Comparison of ENCODE assay signal across 34 mouse cellular contexts in genomic region chr11:115689137-115689915, GRCm38 (mm10). TPM values are rescaled to one million over a fixed set of nuclear protein-coding genes. Genes with fewer than 3 reads are reported as not detected.
DNase-seq lines count a peak whose midpoint lies in the region; ATAC-seq and TF ChIP-seq lines count a peak whose summit lies in the region.
"Had no signal": no experiment of that assay in that cellular context is flagged by ENCODE, and none has a peak within 500 bp of the region (broad histone marks: within the 10 kb centered on the region; RNA-seq: fewer than 3 reads in every experiment).

No protein-coding gene starts in this region.

- ATAC-seq in liver, postnatal 0 days, result no peak
- ATAC-seq in liver, embryonic 11.5 days (replicated peaks; ENCODE audit: low FRiP score), result no peak
- ATAC-seq in hindbrain, embryonic 12.5 days (ENCODE audit: low FRiP score), result no peak
- ATAC-seq: forebrain, embryonic 13.5 days; forebrain, embryonic 16.5 days; hindbrain, embryonic 16.5 days; intestine, embryonic 15.5 days; Patski had no signal

- 92% methylated on average over 14 of the region's 14 CpGs for WGBS in liver, postnatal 0 days (ENCODE audit: insufficient replicate concordance)
- WGBS in liver, embryonic 11.5 days, result 93% methylated on average over 14 of the region's 14 CpGs
- WGBS in hindbrain, embryonic 12.5 days, result 96% methylated on average over 14 of the region's 14 CpGs

- H3K36me3 ChIP-seq in liver, postnatal 0 days (replicated peaks; ENCODE audit: insufficient read depth, low read length), result peaks cover 18% of the 10 kb centered on the region
- H3K36me3 ChIP-seq in liver, embryonic 11.5 days (ENCODE audit: control insufficient read depth, insufficient read depth, low read length), result peaks cover 5% of the 10 kb centered on the region; the same call in 1 of the 2 replicates
- peaks cover 12% of the 10 kb centered on the region for H3K36me3 ChIP-seq in hindbrain, embryonic 12.5 days

- H3K27me3 ChIP-seq in liver, postnatal 0 days (ENCODE audit: insufficient read depth, low read length), result no peaks in the 10 kb centered on the region
- H3K27me3 ChIP-seq in liver, embryonic 11.5 days (replicated peaks; ENCODE audit: control insufficient read depth, insufficient read depth, low read length), result no peaks in the 10 kb centered on the region
- no peaks in the 10 kb centered on the region for H3K27me3 ChIP-seq in hindbrain, embryonic 12.5 days
- H3K27me3 ChIP-seq: CH12.LX; embryonic facial prominence, embryonic 13.5 days; forebrain, embryonic 13.5 days; heart, embryonic 12.5 days; heart, embryonic 15.5 days; hindbrain, embryonic 13.5 days; intestine, embryonic 15.5 days; Patski had no signal

- no peak for TF ChIP-seq CTCF in liver, postnatal 0 days (IDR thresholded peaks at IDR 0.05; ENCODE audit: low read depth)

- H3K9me3 ChIP-seq in liver, postnatal 0 days (ENCODE audit: low read length), result no peaks in the 10 kb centered on the region
- H3K9me3 ChIP-seq in liver, embryonic 11.5 days (ENCODE audit: control insufficient read depth, low read length), result no peaks in the 10 kb centered on the region
- H3K9me3 ChIP-seq in hindbrain, embryonic 12.5 days (replicated peaks), result no peaks in the 10 kb centered on the region
- H3K9me3 ChIP-seq: embryonic facial prominence, embryonic 10.5 days; embryonic facial prominence, embryonic 13.5 days; forebrain, embryonic 10.5 days; forebrain, embryonic 13.5 days; G1E; heart, embryonic 12.5 days; heart, embryonic 15.5 days; hindbrain, embryonic 13.5 days; intestine, embryonic 15.5 days had no signal

- no peak overlapping the region for H3K9ac ChIP-seq in liver, postnatal 0 days (replicated peaks)
- no peak overlapping the region for H3K9ac ChIP-seq in liver, embryonic 11.5 days (ENCODE audit: low read depth, low read length)
- no peak overlapping the region for H3K9ac ChIP-seq in hindbrain, embryonic 12.5 days
- H3K9ac ChIP-seq: embryonic facial prominence, embryonic 13.5 days; forebrain, embryonic 13.5 days; heart, embryonic 12.5 days; heart, embryonic 15.5 days; hindbrain, embryonic 13.5 days; intestine, embryonic 15.5 days had no signal

- DNase-seq in heart, adult 11 months, result peak; percentile 84
- no peak for DNase-seq in heart, adult 8-10 months (ENCODE audit: low spot score)
- DNase-seq in liver, postnatal 0 days, result no peak
- no peak for DNase-seq in liver, embryonic 11.5 days (ENCODE audit: low spot score)
- peak; percentile 69 for DNase-seq in R1 (ENCODE audit: low read depth, low spot score)
- DNase-seq in ovary, postnatal 36 days (ENCODE audit: low spot score), result no peak
- DNase-seq: adrenal gland, postnatal 10 days; adrenal gland, postnatal 36 days; B cell, adult 2 months; cerebellum, adult 2 months; cerebellum, postnatal 10 days; cerebellum, postnatal 36 days; embryo, embryonic 11 days; gastrocnemius, postnatal 10 days; gastrocnemius, postnatal 36 days; heart, adult 18-20 months; heart, postnatal 14 days; kidney, adult 18-20 months; kidney, adult 9 months had no signal

- no peak overlapping the region for H3K4me3 ChIP-seq in liver, postnatal 0 days (ENCODE audit: low read depth, low read length)
- H3K4me3 ChIP-seq in liver, embryonic 11.5 days (ENCODE audit: low read depth, low read length), result no peak overlapping the region
- H3K4me3 ChIP-seq in hindbrain, embryonic 12.5 days, result no peak overlapping the region
- H3K4me3 ChIP-seq: embryonic facial prominence, embryonic 10.5 days; embryonic facial prominence, embryonic 13.5 days; erythroblast, embryonic 14.5 days; forebrain, embryonic 10.5 days; forebrain, embryonic 13.5 days; heart, embryonic 12.5 days; heart, embryonic 15.5 days; hindbrain, embryonic 13.5 days; intestine, embryonic 15.5 days had no signal

- H3K4me1 ChIP-seq in liver, postnatal 0 days (ENCODE audit: insufficient read depth), result peaks cover 38% of the 10 kb centered on the region
- peaks cover 33% of the 10 kb centered on the region for H3K4me1 ChIP-seq in liver, embryonic 11.5 days (replicated peaks; ENCODE audit: control insufficient read depth, insufficient read depth, low read length)
- H3K4me1 ChIP-seq in hindbrain, embryonic 12.5 days, result no peaks in the 10 kb centered on the region
- H3K4me1 ChIP-seq: embryonic facial prominence, embryonic 10.5 days; forebrain, embryonic 10.5 days; intestine, embryonic 15.5 days had no signal

- no peak overlapping the region for H3K4me2 ChIP-seq in liver, postnatal 0 days (ENCODE audit: low read depth, low read length)
- no peak overlapping the region for H3K4me2 ChIP-seq in liver, embryonic 11.5 days
- H3K4me2 ChIP-seq in hindbrain, embryonic 12.5 days (replicated peaks), result no peak overlapping the region
- H3K4me2 ChIP-seq: embryonic facial prominence, embryonic 13.5 days; forebrain, embryonic 13.5 days; heart, embryonic 12.5 days; heart, embryonic 15.5 days; hindbrain, embryonic 13.5 days; intestine, embryonic 15.5 days had no signal

- peak overlapping the region; percentile 78; the same call in 1 of the 2 replicates for H3K27ac ChIP-seq in liver, postnatal 0 days (ENCODE audit: low read depth)
- no peak overlapping the region for H3K27ac ChIP-seq in liver, embryonic 11.5 days (ENCODE audit: low read depth, low read length)
- no peak overlapping the region for H3K27ac ChIP-seq in hindbrain, embryonic 12.5 days
- H3K27ac ChIP-seq: embryonic facial prominence, embryonic 10.5 days; embryonic facial prominence, embryonic 13.5 days; forebrain, embryonic 10.5 days; forebrain, embryonic 13.5 days; hindbrain, embryonic 13.5 days; intestine, embryonic 15.5 days had no signal

- TF ChIP-seq EP300 in liver, postnatal 0 days (IDR thresholded peaks at IDR 0.05; ENCODE audit: low read depth), result no peak

RNA-seq across cellular contexts. Expression of gene Grb2, which starts 19.1 kb away (rescaled TPM):
- total RNA-seq in heart, adult 8-10 months (2022), result 100 to 1,000 TPM in 3 of 4 experiments, 10 to 100 TPM in 1; 93.7 to 126 (median 111) TPM
- 40.4 and 45.6 TPM in 2 replicates for polyA plus RNA-seq in liver, postnatal 0 days (2015; fragmentation: Nextera tagmentation; extraction: Ambion mirVana)
- 47.2 and 52.8 TPM in 2 replicates for polyA plus RNA-seq in liver, embryonic 11.5 days (2014; fragmentation: Nextera tagmentation; extraction: Ambion mirVana)
- polyA plus RNA-seq in hindbrain, embryonic 12.5 days (2016; fragmentation: Nextera tagmentation; extraction: Ambion mirVana), result 151 and 164 TPM in 2 replicates

Comparison
In these comparisons a context has a peak if more than half of its experiments do, and no peak if none do; other contexts are left out.
1. DNase-seq: peak in heart, adult 11 months (single experiment) and R1 (single experiment); none in heart, adult 8-10 months (single experiment), liver, postnatal 0 days (single experiment), liver, embryonic 11.5 days (single experiment) and ovary, postnatal 36 days (single experiment).